Mouse (Mus musculus) midbrain, embryonic 14.5 days (tissue): ENCODE measurements around the gene Stk17b. TPM values are rescaled to one million over a fixed set of nuclear protein-coding genes. Genes with fewer than 3 reads are reported as not detected.

Experiments used
- ATAC-seq: fragments of 200-750 bp; cut with Nextera tagmentation; 2 replicates; pipeline ENCODE4 v1.8.0; 2017; ENCODE audit warnings: moderate number of reproducible peaks, moderate library complexity; ENCODE audit not compliant: low FRiP score, low TSS enrichment
- DNase-seq: peaks from one replicate; pipeline ENCODE4 v3.0.0-alpha.2; 2015
- H3K27ac ChIP-seq: fragments of 300-500 bp; sonication (generic); replicated peaks from 2 replicates; pipeline ENCODE4 v1.5.1; 2014; ENCODE audit warnings: mild to moderate bottlenecking, low read depth, low read length, moderate library complexity
- H3K27me3 ChIP-seq: fragments of 300-500 bp; sonication (generic); 2 replicates; pipeline ENCODE4 v1.6.1; 2014; ENCODE audit warnings: low read length, control low read depth, mixed read lengths; ENCODE audit not compliant: control insufficient read depth, insufficient read depth
- H3K36me3 ChIP-seq: fragments of 300-500 bp; sonication (generic); 2 replicates; pipeline ENCODE4 v1.6.1; 2014; ENCODE audit warnings: low read length, control low read depth; ENCODE audit not compliant: control insufficient read depth, insufficient read depth
- H3K4me1 ChIP-seq: fragments of 300-500 bp; sonication (generic); 2 replicates; pipeline ENCODE4 v1.6.1; 2014; ENCODE audit warnings: mild to moderate bottlenecking, antibody characterized with exemption, low read length, control low read depth; ENCODE audit not compliant: control insufficient read depth, insufficient read depth
- H3K4me2 ChIP-seq: fragments of 300-500 bp; sonication (generic); 2 replicates; pipeline ENCODE4 v1.6.1; 2014; ENCODE audit warnings: mild to moderate bottlenecking, low read length, moderate library complexity
- H3K4me3 ChIP-seq: fragments of 300-500 bp; sonication (generic); replicated peaks from 2 replicates; pipeline ENCODE4 v1.5.1; 2014; ENCODE audit warnings: low read depth, low read length
- H3K9ac ChIP-seq: fragments of 300-500 bp; sonication (generic); replicated peaks from 2 replicates; pipeline ENCODE4 v1.6.1; 2014; ENCODE audit warnings: mild to moderate bottlenecking, low read length, moderate library complexity
- H3K9me3 ChIP-seq: fragments of 300-500 bp; sonication (generic); 2 replicates; pipeline ENCODE4 v1.6.1; 2016; ENCODE audit warnings: low read length, control low read depth, mixed read lengths; ENCODE audit not compliant: control insufficient read depth
- WGBS: fragments of 180-500 bp; shearing (Covaris S2); extraction: QIAGEN DNeasy Blood & Tissue Kit; methylation state at CpG from one replicate; pipeline ENCODE4 v1.1.7; 2014; 5-methylcytosine and 5-hydroxymethylcytosine counted together
- polyA plus RNA-seq: library from polyadenylated mRNA; unstranded; fragments of >200 nt; fragmentation: Nextera tagmentation; extraction: Ambion mirVana; gene quantifications from 2 replicates; pipeline ENCODE4 v1.2.1, GENCODE M21; 2014

Gene Stk17b
- polyA plus RNA-seq, 1 experiment from 2014 or later, result 5.5 TPM

GRCm38 (mm10) chr1:53795081-53795480 is 10.1 kb upstream of the Stk17b start:
- 93% methylated on average over 5 of the region's 5 CpGs for WGBS
- Histone ChIP-seq H3K4me2 (no peak overlapping the region), H3K27me3 (no peaks in the 10 kb centered on the region), H3K36me3 (no peaks in the 10 kb centered on the region), H3K9me3 (no peaks in the 10 kb centered on the region), H3K27ac (no peak overlapping the region), H3K4me3 (no peak overlapping the region), H3K4me1 (no peaks in the 10 kb centered on the region), H3K9ac (no peak overlapping the region)
- ATAC-seq, result no peak
- DNase-seq, result no peak

GRCm38 (mm10) chr1:53794279-53794678 is 9.3 kb upstream of the Stk17b start:
- no peak for ATAC-seq
- H3K27ac ChIP-seq, result no peak overlapping the region
- WGBS, result 80% methylated on average over 2 of the region's 2 CpGs
- no peaks in the 10 kb centered on the region for H3K4me1 ChIP-seq
- no peaks in the 10 kb centered on the region for H3K27me3 ChIP-seq
- no peak overlapping the region for H3K4me2 ChIP-seq
- no peaks in the 10 kb centered on the region for H3K36me3 ChIP-seq
- H3K9me3 ChIP-seq, result no peaks in the 10 kb centered on the region
- no peak for DNase-seq
- H3K4me3 ChIP-seq, result no peak overlapping the region
- no peak overlapping the region for H3K9ac ChIP-seq

- Histone ChIP-seq H3K36me3 (no peaks in the 10 kb centered on the region), H3K4me1 (no peaks in the 10 kb centered on the region), H3K4me2 (no peak overlapping the region), H3K27ac (no peak overlapping the region), H3K27me3 (no peaks in the 10 kb centered on the region), H3K9me3 (no peaks in the 10 kb centered on the region), H3K9ac (no peak overlapping the region), H3K4me3 (no peak overlapping the region)
- ATAC-seq (no peak), DNase-seq (no peak)
- 85% methylated on average over 2 of the region's 2 CpGs for WGBS
Measured at GRCm38 (mm10) chr1:53791343-53791742, 6.3 kb upstream of the Stk17b start.

- H3K27ac ChIP-seq, result no peak overlapping the region
- ATAC-seq, result no peak
- peak overlapping the region; percentile 87 for H3K4me2 ChIP-seq
- no peaks in the 10 kb centered on the region for H3K36me3 ChIP-seq
- H3K4me1 ChIP-seq, result peaks cover 7% of the 10 kb centered on the region
- H3K27me3 ChIP-seq, result no peaks in the 10 kb centered on the region
- H3K9ac ChIP-seq, result peak overlapping the region; percentile 59
- no peaks in the 10 kb centered on the region for H3K9me3 ChIP-seq
- under 1% methylated on average over 17 of the region's 17 CpGs for WGBS
- peak overlapping the region; percentile 68 for H3K4me3 ChIP-seq
- peak; percentile 46 for DNase-seq
Measured at GRCm38 (mm10) chr1:53784291-53784720, 718 bp downstream of the Stk17b start.

GRCm38 (mm10) chr1:53782956-53783355 is 2.1 kb downstream of the Stk17b start:
- 97% methylated on average over 1 of the region's 1 CpGs for WGBS
- Histone ChIP-seq H3K36me3 (no peaks in the 10 kb centered on the region), H3K27ac (no peak overlapping the region), H3K27me3 (no peaks in the 10 kb centered on the region), H3K4me2 (no peak overlapping the region), H3K4me3 (no peak overlapping the region), H3K9me3 (no peaks in the 10 kb centered on the region), H3K9ac (no peak overlapping the region), H3K4me1 (peaks cover 7% of the 10 kb centered on the region)
- ATAC-seq (no peak), DNase-seq (no peak)

- no peaks in the 10 kb centered on the region for H3K36me3 ChIP-seq
- H3K4me1 ChIP-seq, result peaks cover 7% of the 10 kb centered on the region
- no peak overlapping the region for H3K27ac ChIP-seq
- no peaks in the 10 kb centered on the region for H3K9me3 ChIP-seq
- no peak overlapping the region for H3K4me3 ChIP-seq
- DNase-seq (no peak), ATAC-seq (no peak)
- H3K9ac ChIP-seq, result no peak overlapping the region
- H3K4me2 ChIP-seq, result no peak overlapping the region
- WGBS, result 94% methylated on average over 3 of the region's 3 CpGs
- no peaks in the 10 kb centered on the region for H3K27me3 ChIP-seq
Measured at GRCm38 (mm10) chr1:53782079-53782478, 2.9 kb downstream of the Stk17b start.

- H3K27ac ChIP-seq, result no peak overlapping the region
- H3K4me3 ChIP-seq, result no peak overlapping the region
- H3K4me1 ChIP-seq, result peaks cover 7% of the 10 kb centered on the region
- no peaks in the 10 kb centered on the region for H3K9me3 ChIP-seq
- no peak overlapping the region for H3K9ac ChIP-seq
- ATAC-seq, result no peak
- 72% methylated on average over 1 of the region's 1 CpGs for WGBS
- no peak for DNase-seq
- no peaks in the 10 kb centered on the region for H3K36me3 ChIP-seq
- H3K4me2 ChIP-seq, result no peak overlapping the region
- no peaks in the 10 kb centered on the region for H3K27me3 ChIP-seq
Measured at GRCm38 (mm10) chr1:53781311-53781710, 3.7 kb downstream of the Stk17b start.

GRCm38 (mm10) chr1:53776176-53776905 is 8.7 kb downstream of the Stk17b start:
- no peak for ATAC-seq
- Histone ChIP-seq H3K9ac (no peak overlapping the region), H3K4me2 (no peak overlapping the region), H3K36me3 (no peaks in the 10 kb centered on the region), H3K4me3 (no peak overlapping the region), H3K9me3 (no peaks in the 10 kb centered on the region), H3K27me3 (no peaks in the 10 kb centered on the region), H3K27ac (no peak overlapping the region), H3K4me1 (no peaks in the 10 kb centered on the region)
- WGBS, result 93% methylated on average over 7 of the region's 7 CpGs
- DNase-seq, result no peak

- ATAC-seq (no peak), DNase-seq (no peak)
- no peaks in the 10 kb centered on the region for H3K27me3 ChIP-seq
- no peaks in the 10 kb centered on the region for H3K4me1 ChIP-seq
- H3K27ac ChIP-seq, result no peak overlapping the region
- WGBS, result 94% methylated on average over 2 of the region's 2 CpGs
- no peak overlapping the region for H3K9ac ChIP-seq
- no peak overlapping the region for H3K4me2 ChIP-seq
- no peaks in the 10 kb centered on the region for H3K9me3 ChIP-seq
- H3K36me3 ChIP-seq, result no peaks in the 10 kb centered on the region
- no peak overlapping the region for H3K4me3 ChIP-seq
Measured at GRCm38 (mm10) chr1:53775545-53775944, 9.5 kb downstream of the Stk17b start.
